Mouse (Mus musculus): Measurements from ENCODE around the gene P2rx3.

Gene P2rx3

DNA sequence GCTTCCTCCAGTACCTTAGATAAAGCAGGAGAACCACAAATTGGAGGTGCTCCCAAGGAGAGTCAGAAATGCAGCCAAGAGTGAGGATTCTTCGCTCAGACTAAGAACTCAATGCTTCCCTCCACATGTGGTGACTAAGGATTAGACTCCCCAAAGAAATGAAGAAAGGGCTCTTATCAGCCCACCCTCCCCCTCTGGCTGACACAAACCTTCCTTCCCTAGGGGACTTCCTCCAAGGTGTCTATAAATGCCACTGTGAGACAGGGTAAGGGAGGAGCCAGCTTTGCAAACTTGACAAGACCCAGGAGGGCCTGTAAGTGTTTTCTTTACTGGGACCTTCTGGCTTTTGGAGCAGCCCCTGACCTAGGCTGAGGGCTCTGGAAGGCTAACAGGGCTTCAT is 57.1 kb downstream of the P2rx3 start, which contains the start of gene Prg2:
Gene Prg2 (plus strand): TSS at position 274 of the 400 bp plus-strand sequence.
- DNase-seq (ENCODE audit: low read depth, low spot score): no peak

DNA sequence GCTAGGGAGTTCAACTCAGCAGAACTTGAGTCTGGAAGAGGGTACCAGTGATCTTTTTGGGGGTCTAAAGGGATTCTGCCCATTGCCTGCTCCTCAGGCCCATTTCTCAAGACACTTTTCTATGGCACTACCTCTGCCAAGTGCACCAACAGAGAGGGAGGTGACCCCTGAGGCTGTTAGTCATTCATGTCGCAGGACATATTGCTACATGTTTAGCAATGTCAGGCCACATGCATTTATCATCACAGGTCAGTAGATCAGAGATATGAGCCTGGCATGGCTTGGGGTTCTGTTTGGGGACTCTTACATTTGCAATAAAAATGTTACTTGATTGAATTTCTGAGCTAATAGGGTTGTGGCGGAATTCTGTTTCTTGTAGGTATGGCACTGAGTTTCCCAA is 61.7 kb downstream of the P2rx3 start:
- DNase-seq (ENCODE audit: low read depth, low spot score): no peak

DNA sequence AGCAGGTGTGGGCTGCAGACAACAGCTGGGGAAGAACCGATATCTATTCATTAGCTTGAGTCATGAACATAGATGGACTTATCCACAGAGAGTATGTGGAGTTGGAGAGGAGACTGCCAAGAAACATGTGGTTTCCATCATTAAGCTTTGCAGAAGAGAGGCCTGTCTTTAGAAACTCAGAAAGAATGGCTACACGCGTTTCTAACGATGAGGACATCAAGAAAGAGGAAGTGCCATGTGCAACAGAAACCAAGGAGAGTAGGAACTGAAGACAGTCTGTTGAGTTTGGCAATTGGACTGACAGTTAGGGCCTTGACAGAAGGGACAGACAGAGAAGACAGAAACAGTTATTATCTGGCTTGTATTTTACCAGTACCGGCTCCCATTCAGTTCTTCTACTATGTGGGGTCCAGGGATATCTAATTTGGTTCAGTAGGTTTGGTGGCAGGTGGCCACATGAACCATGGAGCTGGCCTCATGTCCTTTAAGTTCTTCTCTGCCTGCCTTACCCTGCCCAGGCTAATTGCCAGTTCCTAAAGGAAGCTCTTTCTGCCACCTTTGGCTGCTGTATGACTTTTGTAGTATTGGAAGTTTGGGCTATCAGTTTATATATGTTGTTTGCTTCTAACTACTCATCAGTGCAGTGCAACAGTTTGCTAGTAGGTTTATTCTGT is 69.8 kb downstream of the P2rx3 start:
- DNase-seq (ENCODE audit: low read depth, low spot score): no peak

DNA sequence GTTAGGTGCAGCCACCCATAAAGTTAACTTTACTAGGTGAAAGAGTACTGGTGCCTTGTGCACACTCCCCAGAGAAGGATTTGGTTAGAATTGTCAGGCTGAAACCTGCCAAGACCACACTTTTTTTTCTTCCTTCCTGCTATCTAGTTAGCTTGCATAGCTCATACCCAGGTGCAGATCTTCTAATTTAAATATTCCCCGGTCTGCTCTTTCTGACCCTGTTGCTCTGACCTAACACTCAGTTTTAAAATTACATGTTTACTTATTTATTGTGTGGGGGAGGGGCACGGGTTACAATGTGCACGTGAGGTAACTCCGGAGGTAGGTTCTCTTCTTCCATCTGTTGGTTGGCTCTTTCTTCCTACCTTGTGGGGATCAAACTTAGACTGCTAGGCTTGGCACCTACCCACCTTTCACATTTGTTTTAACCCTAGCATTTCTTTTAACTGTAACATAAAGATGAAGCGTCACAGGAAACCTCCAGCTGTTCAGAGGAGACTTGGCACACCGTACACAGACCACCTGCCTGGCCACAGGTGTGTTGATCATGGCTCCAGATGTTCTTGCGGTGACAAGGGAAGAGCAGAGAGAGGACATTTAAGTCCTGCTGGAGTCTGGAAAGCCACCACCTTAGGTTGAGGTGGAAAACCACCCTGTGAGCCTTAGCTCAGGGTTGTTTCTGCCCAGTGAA is 73.0 kb downstream of the P2rx3 start:
- no peak for DNase-seq (ENCODE audit: low read depth, low spot score)

DNA sequence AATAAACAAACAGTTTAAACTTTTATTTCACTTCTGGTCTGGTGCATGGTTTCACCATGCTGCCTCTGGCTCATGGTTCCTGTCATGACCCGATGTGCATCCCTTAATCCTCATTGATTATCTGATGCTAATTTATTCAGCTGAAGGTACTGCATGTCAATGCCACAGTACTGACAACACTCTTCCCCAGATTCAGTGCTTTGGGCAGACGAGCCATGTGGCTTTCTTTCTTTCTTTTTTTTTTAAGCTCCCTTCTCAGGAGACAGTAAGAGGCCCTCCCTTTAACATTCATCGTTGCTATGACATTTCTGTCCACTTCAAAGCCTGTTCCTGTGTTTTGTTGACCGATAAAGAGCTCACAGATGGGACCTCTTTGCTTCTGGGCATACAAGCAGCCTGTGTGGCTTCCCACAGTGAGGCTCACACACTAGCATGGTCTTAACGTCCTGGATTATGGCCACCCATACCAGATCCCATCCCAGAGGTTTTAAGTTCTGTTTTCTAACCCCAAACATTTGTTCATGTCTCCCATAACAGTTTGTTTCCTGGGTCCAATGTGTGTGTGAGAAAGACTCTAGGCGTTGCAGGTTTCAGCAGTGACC is 74.3 kb downstream of the P2rx3 start:
- no peak for DNase-seq (ENCODE audit: low read depth, low spot score)

DNA sequence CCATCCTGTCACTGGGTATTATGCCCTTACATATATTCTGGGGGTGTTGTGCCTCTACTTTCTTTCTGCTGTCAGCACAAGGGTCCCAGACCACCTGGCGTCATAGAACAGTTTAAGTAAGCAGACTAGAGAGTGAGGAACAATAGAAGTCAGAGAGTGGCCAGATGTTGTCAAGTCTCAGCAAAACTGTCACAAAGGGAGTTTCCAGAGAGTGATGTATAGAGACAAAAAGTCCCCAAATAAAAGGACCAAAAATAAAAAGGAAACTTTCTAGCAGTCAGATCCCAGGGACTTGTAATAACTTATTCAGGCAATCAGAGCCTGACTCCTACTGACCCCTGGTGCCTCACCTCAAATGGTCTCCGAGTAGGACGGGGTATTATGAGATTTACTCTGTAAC is 75.4 kb downstream of the P2rx3 start:
- DNase-seq (ENCODE audit: low read depth, low spot score): no peak

DNA sequence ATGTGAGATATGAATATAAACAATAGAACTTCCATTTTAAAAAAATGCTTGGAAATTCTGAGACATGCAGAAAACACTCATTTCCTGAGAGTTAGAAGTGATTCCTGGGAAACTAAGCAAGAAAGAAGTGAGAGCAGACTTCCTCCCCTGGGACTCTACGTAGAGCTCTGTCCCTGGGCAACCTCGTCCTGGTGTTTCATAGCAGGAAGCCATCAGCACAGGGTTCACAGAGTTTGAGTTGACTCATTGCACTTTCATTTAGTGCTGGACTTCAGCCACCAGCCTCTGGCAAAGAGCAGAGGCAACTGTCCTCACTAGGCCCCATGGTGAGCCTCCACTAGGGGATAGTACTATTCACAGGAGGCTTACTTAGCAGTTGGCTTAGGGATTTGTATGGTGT is 76.0 kb downstream of the P2rx3 start:
- no peak for DNase-seq (ENCODE audit: low read depth, low spot score)

DNA sequence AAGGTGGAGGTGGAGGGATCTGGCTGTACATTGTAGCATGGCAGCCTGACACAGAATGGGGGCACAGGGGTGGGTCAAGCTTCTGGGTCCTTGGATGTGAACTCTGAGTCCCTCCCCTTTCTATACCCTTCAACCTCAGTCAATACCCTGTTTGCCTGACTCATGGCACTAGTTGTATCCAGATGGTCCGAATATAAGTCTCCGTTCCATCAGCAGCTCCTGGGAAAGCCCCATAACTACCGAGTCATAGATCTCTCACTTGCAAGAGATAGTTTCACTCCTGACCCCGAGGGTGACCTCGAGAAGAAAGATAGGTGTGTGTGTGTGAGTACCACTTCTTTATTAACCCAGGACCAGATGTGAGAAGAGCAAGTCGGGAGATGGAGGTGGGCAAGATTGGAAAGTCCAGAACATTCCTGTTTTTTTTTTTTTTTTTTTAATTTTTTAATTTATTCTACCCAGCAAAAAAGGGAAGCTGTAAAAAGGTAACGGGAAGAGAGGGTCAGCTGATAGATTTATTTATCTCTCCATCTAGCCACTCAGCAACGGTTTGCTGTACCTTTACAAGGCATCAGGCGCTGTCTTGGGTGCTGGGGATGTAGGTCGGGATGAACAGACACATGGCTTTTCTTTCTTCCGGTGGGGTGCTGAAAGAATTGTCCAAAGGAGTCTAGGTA is 78.5 kb downstream of the P2rx3 start:
- DNase-seq (ENCODE audit: low read depth, low spot score): no peak

DNA sequence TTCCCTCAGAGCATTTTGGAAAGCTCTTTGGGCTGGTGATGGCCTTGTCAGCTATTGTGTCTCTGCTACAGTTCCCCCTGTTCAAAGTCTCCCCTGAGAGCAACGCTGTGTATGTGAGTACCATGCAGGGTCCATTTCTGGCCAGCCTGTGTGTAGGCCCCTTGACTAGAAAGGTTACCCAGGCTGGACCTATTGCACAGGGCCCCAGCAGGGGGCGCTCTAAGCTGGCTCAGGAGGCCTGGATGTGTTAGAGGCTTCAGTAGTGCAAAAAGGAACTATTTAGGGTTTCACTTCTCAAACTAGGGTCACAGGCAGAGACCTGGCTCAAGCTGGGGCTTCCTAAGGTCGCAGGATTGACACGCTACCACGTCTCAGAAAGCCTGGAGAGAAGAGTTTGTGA is 81.0 kb downstream of the P2rx3 start:
- no peak for DNase-seq (ENCODE audit: low read depth, low spot score)

DNA sequence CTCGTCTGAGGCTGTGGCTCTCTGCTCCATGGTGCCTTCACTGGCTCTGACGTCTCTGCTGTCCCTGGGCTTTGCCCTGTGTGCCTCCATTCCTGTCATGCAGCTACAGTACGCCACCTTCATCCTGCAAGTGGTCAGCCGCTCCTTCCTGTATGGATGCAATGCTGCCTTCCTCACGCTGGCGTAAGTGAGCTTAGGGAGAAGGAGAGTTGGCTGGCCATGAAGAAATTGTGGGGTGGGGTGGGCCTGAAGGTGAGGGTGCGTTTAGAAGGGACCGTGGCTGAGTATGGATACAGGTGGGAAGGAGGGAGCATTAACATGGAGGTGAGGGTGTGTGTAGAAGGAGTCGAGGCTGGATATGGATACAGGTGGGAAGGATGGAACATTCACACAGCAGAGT is 81.8 kb downstream of the P2rx3 start:
- DNase-seq (ENCODE audit: low read depth, low spot score): no peak

DNA sequence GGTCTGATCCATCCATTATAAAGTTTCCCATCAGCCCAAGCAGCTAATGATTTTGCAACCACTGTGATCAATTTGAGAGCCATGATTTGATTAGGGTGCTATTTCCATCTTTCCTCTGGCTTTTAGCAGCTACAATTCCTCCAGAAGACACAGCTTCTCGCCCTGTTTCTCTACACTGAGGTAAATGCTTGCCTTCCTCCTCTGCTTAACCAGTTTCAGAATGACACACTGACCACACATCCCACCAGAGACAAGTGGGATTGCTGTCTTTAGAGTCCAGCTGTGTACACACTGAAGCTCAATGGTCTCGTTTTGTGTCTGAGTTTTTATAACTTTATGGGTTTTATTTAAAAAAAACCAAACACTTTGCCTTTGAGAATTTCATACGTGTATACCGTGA is 84.6 kb downstream of the P2rx3 start:
- no peak for DNase-seq (ENCODE audit: low read depth, low spot score)

DNA sequence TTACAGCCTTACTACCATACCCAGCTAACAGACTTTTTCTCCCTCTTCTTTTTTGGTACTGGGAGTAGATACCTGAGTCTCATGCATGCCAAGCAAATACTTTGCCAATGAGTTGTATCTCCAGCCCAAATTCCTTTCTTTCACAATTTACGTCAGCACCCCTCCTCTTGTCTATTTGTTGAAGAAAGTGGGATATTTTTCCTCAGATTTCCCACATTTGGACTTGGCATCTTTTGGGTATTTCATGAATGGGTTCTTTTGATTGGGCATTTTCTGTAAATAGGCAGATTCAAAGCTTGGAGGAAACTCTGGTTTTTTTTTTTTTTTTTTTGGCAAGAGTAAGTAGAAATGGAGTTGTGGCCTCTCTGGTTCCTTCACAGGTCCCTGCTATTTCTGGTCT is 85.0 kb downstream of the P2rx3 start:
- DNase-seq (ENCODE audit: low read depth, low spot score): no peak

DNA sequence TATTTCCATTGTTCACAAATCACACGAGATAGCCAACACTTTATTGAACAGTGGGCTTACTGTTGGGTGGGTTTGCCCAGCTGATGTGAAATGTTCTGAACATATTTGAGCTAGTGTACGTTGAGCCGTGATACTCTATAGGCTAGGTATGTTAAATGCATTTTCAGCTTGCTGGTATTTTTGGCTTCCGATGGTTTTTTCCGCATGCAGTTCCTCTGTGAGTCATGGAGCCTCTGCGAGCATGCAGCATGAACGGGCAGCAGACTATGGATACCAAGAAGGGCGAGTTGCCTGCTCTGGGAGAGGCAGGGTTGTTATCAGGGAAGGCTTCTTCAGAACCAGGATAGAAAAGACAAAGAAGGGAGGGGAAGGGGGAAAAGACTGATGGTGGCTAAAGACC is 86.2 kb downstream of the P2rx3 start:
- no peak for DNase-seq (ENCODE audit: low read depth, low spot score)

DNA sequence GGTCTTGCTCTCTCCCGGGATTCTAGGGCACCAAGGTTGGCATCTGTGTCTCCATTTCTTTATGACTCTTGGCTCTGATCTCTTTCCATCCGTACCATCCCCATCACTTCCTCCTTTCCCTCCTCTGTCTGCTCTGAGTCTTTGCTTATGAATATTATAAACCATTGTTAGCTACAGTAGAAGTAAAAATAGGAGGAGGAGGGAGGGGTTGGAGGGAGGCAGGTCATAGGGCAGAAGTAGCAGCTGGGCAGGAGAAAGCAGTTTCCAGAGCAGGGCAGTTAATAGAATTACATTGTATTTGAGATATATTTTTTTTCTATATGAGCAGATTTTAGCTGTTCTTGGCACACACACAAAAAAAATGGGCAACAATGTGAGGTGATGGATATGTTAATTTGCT is 88.5 kb downstream of the P2rx3 start:
- DNase-seq (ENCODE audit: low read depth, low spot score): no peak
